Mouse (Mus musculus): ENCODE results near the gene Sec24d.

Gene Sec24d

DNA sequence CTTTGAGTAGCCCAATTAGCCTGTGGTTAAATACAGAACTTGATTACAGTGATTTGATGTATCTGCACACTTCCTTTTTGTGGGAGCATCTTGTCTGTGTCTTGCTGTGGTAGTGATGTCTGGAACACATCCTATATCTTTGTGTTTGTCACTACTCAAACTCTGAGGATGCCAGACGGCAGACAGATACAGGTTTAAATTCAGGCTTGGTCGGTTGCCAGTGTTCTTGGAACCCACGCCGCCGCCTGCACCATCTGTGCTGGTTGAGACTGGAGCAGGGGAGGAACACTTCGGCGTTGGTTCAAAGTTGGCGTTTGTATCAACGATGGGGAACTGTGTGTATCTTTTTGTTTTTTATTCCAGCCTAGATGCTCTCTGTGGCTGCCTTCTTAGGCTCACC, 31.0 kb downstream of the Sec24d start:
- no peak for DNase-seq

DNA sequence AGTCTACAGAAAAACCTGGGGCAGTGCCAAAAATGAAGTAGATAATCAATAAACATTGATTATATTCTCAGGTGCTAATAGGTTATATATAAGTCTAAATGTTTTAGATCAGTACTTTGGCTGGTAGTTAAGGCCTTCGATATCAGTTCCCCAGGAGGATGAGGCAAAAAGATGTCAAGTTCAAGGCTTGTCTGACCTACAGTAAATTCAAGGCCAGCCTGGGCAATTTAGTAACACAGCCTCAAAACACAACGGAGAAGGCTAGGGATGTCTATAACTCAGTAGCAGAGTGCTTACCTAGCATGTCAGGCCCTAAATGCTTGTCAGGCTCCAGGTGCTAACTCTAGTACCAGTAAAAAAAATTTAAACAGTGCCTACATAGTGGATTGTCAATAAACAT, 34.3 kb downstream of the Sec24d start:
- no peak for DNase-seq

DNA sequence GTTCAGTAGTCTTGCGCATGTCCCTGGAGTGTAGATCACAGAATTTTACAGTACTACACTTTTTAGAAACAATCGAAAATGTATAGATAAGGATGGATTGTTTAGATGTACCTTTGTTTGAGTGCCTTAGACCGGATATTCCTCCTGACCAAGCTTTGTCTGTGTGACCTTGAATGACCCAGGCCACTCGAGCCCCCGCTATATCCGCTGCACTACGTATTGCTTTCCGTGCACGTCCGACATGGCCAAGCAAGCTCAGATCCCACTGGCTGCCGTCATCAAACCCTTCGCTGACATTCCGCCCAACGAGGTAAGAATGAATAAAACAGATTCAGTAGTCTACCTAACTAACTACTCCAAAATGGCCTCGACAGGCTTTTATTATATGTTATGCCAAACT, 38.4 kb downstream of the Sec24d start:
- no peak for DNase-seq

DNA sequence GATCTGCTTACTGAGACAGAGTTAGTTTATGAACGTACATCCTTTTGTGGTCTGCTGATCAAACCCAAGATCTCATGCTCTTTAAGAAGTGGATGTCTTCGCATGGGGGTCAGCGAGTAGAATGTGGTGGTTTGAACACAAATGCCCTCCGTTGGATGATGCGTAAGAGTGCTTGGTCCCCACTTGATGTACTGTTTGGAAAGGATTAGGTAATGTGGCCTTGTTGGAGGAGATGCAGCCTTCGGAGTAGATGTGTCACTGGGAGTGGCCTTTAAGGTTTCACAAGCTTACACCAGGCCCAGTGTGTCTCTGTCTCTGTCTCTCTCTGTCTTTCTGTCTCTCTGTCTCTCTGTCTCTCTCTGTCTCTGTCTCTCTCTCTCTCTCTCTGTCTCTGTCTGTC, 40.2 kb downstream of the Sec24d start:
- no peak for DNase-seq

DNA sequence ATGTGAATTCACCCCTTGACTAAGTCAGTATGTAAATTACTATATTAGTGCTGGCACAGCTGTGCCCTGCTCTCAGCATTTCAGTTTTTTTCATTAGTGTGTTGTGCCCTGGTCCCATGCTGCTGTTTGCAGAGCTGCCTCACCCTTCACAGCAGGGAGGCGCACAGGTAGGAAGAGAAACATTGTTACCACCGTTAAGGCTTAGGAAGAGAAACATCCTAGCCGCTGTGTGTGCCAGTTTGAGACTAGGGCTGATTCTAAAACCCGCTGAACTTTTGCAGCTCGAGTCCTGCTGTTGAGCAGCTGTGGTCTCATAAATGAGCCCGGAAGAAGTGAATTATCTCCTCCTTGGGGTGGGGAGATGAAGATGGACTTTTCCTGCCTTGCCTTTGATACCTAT, 41.9 kb downstream of the Sec24d start:
- DNase-seq: no peak

DNA sequence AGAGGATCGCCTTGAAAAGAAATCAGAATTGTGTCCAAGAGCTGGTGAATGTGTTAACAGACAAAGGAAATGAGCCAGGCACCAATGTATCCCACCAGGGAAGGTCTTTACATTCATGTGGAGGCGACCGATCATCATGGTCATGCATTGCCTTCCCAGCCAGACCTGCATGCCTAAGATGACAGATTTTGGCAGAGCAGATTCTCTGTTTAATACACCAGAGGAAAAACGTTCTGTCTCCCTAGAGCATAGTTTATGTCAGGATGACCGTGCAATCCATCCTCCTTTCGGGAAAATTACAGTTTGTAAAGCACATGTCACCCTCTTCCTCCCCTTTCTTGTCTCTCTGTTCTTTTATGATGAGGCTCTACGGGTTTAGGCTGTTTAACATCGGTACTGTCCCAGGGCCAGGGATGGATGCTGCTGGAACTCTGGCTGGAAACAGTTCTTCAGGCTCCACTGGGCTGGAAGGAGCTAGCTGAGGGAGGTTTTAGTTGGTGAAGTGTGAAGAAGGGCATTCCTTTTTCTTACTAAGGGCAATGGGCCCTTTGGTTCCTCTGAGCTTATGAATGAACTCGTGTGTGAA, 45.3 kb downstream of the Sec24d start:
- no peak for DNase-seq

DNA sequence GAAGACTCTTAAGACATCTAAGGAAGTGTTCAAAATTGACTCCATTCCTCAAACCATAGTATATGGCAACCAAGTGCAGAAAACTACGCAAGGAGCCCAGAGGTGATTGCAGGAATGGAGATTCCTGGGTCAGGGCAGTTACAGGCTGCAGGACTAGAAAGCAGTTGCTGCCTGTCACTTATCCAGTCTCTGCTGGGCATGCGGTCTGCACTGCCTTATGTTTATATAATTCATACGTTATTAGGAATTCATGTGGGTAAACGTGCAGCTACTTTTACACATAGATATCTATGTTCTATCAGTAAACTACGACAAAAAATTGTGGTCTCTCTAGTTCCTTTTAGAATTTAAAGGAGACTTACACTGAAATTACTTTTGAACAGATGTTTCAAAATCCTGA, 46.2 kb downstream of the Sec24d start:
- DNase-seq: no peak

DNA sequence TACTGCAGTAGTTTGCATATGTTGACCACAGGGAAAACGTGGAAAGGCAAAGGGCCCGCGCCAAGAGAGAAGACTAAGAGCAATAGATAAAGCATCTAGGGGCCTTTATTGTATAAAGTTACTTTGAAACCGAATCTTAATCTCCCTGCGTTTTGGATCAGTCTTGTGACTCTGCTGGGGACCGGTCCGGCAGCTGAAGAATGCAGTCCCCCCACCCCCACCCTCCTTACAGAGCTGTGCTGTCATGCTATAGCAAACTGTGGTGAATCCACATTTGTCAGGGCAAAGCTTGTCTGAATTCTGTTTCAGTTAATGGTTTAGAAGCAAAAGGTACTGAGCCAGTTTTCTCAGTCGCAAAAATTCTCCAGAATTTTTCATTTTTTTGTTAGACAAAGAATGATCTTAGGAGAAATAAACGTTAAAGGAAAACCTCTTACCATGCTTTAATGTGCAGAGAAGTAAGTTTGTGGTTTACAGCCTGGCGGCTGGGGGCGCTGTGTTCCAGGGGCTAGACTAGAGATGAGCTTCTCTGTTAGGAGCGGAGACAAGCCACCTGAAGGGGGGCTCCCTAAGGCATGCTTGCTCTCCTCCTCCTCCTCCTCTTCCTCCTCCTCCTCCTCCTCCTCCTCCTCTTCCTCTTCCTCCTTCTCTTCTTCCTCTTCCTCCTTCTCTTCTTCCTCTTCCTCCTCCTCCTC, 46.8 kb downstream of the Sec24d start:
- DNase-seq: no peak

DNA sequence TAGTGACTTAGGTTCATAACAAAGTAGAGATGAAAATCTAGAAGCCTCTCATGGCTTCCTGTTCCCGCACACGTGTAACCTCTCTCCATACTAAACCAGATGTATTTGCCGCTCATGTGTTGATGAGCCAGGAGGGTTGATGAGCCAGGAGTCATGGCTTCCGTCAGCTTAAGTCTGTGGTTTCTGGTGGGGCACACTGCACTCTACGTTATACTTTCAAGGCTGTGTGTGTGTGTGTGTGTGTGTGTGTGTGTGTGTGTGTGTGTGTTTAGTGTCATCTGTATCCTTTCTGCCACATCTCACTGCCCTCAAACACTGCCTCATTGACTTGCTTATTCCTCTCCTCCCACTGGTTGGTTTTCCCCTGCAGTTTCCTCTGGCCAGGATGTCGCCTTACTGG, 48.8 kb downstream of the Sec24d start:
- no peak for DNase-seq

DNA sequence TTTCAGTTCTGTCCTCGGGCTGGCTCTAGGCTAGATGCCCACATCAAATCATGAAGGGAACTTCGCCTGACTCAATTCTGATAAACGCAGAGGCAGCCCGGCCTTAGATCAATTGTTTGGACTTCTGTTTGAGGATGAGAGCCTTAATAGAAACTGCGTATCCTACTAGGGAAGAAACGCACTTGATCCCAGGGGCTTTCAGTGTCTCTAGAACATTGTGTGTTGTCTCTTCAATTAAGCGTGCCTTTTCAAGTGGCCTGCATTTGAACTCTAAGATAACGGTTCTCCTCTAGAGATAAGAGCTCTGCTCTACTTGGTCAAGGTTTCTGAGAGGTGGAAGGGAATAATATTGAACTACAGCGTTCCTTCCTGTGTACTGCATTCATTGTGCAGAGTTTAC, 49.8 kb downstream of the Sec24d start:
- DNase-seq: no peak

DNA sequence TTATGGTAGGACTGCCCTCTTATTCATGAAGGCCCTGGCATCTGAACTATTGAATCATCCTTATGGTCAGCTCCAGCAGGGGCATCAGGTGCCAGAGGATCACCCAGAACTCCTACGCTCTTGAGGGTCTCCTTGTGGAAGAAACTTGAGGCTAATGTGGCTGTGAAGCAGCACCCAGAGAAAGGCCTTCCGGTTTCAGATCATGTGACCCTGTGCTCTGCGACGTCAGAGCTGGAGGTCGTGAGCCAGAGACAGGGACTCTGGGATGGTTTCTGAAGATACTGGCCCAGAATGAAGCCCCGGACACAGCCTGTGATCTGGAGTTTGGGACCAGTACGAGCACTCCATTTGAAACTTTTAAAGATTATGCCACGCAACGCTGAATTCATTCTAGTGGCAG, 53.1 kb downstream of the Sec24d start:
- DNase-seq: no peak

DNA sequence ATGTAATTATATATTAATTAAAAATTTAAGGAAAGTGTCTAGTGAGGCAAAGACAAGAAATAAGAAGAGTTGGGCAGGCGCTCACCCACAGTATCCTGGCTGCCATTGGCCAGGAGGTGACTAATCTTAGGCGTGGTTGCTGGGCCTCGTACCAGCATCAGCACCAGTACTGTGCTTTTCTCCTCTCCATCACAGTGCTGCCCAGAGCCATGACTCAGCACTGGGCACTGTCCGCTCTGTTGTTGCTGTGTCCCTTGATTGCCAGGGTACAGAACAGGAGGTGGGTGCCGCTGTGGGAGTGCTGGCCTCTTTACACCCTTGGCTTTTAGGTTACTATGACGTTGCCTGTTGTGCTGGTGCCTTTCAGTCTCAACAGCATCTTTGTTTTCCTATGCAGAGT, 54.4 kb downstream of the Sec24d start:
- no peak for DNase-seq

DNA sequence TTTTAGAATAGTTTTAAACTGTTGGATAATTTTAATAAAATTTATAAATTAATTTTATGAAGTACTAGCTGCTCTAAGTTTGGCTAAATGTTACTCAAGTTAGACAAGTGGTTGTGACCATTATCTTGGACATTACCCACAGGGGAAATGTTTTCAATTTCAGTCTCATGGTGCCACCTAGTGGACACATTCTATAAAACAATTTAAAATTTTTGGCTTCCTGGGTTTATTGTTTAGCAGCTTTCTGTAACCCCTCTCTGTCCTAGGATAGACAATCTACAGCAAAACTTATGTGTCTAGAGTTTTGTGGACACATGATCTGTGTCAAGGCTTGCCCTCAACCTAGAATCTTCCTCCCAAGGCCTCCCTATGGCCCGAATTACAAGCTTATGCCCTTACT, 54.9 kb downstream of the Sec24d start:
- DNase-seq: peak; percentile 54

DNA sequence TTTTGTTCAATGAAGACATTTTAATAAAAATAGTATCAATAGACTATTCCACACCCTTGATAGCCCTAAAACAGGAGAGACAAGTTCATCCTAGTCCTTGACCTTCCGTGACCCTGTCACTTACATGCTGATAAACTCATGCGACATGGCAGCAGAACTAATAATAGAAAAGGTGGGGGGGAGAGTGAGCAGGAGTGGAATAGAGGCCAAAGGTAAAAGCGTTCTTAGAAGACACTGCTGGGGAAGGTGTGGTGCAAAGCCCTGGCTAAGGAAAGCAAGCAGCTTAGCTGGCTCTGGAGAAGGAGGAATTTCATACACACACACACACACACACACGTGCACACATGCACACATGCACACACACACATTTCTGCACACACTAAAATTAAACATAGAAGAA, 57.1 kb downstream of the Sec24d start:
- no peak for DNase-seq

DNA sequence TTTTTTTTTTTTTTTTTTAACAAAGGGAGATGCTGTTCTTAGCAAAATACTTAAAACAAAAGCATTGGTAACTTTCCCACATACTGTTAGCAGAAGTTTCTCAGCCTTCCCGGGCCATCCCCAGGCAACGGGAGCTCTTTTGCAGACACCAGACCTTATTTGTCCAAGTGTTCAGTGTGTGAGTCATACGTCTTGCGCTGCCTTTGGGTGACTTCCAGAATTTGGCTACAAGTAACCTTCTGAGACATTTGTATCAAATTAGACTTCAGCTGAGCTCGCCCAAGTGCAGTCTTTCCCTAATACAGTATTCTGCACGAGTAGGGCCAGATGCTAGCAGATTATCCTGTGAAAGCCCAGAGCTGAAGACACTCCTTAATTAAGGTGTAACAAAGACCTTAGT, 62.0 kb downstream of the Sec24d start:
- DNase-seq: peak; percentile 72

DNA sequence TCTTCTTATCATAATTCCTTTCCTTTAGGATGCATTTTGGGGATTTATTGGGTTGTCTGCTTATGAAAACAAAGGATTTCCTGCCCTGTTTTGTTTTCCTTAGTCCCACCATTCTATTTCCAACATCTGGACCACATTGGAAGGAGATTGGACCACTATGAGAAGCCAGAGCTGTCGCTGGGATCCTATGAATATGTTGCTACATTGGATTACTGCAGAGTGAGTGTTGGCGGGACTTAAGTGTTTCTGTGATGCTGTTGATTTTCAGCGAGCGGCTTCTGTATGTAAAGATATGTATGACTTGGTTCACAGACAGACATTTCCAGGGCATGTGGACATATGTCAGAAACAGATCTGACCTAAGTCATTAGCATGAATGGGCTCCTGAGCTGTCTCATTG, 63.0 kb downstream of the Sec24d start:
- DNase-seq: no peak

DNA sequence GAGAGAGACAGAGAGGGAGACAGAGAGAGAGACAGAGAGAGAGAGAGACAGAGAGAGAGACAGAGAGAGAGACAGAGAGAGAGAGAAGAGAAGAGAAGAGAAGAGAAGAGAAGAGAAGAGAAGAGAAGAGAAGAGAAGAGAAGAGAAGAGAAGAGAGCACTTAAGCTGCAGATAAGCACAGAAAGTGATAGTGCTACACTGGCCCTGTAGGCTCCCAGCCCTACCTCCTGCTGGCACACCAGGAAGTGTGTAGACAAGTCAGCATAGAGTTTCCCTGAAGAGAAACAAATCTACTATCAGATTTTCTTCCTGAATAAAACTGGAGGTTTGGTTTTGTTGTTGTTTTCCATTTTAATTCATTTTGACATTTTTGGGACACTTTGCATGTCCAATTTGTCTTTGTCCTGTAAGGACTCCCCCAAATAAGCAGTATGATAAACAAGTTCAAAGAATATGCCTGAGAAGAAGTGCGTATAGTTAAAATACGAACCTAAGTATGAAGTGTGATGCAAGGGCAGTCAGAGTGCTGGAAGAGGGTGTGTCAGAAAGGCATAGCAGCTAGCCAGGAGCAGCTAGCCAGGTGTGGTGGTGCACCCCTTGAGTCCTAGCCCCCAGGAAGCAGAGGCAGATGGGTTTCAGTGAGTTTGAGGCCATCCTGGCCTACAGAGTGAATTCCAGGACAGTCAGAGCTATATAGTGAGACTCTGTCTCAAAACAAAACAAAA, 65.2 kb downstream of the Sec24d start:
- no peak for DNase-seq

DNA sequence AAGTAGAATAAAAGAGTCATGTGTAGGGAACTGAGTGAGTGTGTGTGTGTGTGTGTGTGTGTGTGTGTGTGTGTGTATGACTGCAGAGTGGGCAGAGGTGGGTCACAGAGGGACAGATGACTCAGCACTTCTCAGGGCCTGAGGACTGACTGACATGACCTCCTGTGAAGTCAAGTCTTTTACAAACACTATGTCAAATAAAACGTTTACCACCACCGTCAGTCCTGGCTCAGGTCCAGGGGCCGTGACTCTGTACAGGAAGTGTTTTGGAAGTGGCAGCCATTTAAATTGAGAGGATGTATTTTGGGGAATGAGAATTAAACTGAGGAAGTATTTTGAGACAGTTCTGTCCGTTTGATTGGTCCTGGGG, 65.8 kb downstream of the Sec24d start:
- peak; percentile 46 for DNase-seq

DNA sequence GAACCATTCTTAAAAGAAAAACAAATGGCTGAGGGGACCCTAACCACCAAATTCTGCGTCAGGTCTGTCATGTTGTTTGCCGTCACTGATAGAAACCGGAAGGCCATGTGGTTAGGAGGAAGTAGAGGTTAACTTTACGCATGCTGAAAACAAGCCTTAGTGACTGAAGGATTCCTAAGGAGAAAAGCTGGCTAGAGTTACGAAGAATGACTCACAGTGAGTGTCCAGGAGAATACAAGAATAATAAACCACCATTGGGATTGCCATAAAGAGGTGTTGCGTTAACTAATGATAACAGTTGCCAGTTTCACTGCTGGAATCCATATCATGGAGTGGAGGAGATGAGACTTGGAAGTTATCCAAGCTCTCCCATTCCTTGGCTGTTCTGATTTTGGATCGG, 67.7 kb downstream of the Sec24d start:
- no peak for DNase-seq

DNA sequence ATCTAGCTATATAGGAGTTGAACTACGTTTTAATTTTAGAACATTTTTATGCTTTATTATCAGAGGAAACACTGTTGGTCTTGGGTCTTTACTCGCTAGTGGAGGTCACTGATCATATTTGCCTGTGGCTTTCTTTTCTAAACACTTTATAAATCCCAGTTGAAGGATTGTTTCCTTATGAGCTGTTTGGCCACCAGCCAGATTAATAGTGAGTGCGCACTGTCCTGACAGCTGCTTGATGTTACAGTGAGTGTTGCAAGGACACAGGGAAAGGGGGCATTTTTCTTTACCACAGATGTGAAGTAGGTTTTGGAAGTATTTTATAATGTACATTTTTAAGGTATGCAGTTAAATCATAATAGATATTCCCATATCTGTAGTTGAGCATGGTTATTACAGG, 68.2 kb downstream of the Sec24d start:
- peak; percentile 72 for DNase-seq

DNA sequence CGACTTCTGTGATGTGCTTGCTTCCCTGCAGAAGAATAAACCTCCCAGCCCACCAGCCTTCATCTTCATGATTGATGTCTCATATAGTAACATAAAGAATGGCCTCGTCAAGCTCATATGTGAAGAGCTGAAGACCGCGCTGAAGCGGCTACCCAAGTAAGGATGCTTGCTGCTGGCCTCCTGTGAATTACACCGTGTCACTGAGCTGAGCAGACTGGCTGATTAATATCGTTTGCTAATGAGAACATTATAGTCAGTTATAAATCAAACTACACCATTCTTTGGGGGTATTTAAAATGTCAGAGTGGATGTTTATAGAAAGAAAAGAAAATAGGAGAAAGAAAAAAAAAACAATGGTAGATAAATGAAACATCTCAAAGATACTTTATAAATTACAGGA, 69.2 kb downstream of the Sec24d start:
- no peak for DNase-seq

DNA sequence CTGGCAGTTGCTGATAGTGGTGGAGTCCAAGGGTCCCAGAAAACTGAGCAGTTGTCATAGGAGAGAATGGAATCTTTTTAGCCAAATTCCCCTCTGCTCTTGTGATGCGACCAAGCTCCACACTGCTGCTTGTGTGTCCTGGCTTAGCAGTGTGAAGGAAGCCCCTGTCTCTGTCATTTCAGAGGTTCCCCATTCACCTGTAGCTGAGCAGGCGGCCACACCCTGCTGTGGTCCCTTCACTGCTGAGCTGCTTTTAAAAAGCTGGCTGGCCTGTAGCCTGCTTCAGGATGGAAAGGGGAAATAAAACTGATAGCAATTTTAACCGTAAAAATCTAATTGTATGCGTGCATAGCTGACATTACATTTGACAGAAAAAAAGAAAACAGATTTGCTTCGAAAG, 69.7 kb downstream of the Sec24d start:
- no peak for DNase-seq

DNA sequence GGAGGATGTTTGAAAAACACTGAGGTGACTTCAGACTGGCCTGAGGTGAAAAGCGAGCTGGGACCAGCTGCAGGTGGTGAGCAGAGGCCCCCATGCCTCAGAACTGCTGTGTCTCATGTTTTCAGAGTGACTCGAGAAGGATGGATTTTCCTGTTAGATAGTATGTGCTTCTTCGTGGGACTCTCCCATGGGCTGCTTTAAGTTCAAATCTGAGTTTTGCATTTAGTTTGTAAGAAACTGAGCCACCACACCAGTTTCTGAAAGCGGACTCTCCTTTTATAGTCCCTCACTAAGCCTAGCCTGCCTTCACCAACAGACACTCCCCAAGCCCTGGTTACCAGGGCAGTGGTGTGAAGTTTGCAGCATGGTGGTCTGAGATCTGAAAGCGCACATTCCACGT, 70.6 kb downstream of the Sec24d start:
- no peak for DNase-seq

DNA sequence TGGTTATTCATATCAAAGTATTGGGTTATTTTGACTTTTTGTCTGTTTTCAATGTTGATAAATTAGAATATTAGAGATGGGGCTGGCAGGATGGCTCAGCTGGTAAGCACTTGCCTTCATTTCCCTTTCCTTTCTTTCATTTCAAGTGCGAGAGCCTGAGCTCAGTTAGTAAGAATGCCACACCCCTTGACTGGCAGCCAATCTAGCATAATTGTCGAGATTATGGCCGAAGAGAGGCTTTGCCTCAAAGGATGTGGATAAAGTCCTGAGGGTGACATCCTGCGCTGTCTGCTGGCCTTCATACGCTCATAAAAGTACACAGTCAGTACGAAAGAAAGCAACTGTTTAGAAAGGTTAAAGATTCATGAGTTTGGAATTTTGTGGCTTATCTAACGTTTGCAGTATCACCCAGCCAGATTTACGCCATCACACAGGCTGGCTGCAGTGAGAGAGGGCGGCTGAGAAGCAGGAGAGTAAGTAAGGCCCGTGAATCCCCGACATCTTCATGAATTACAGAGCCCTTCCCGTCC, 71.5 kb downstream of the Sec24d start:
- peak; percentile 29 for DNase-seq
